Mouse (Mus musculus) T-cell, adult 66 days (primary cell): Measurements from ENCODE around the gene Nudt7. TPM values are rescaled to one million over a fixed set of nuclear protein-coding genes. Genes with fewer than 3 reads are reported as not detected.

Source experiments
- total RNA-seq, 2 experiments: library from RNA; stranded (reverse); gene quantifications; 3 replicates in 1 of 2; 4 replicates in 1 of 2; pipeline ENCODE4 v1.2.4; 2023

The Nudt7 gene
- 1 to 10 TPM; 7.3 to 8.1 TPM for total RNA-seq

DNA sequence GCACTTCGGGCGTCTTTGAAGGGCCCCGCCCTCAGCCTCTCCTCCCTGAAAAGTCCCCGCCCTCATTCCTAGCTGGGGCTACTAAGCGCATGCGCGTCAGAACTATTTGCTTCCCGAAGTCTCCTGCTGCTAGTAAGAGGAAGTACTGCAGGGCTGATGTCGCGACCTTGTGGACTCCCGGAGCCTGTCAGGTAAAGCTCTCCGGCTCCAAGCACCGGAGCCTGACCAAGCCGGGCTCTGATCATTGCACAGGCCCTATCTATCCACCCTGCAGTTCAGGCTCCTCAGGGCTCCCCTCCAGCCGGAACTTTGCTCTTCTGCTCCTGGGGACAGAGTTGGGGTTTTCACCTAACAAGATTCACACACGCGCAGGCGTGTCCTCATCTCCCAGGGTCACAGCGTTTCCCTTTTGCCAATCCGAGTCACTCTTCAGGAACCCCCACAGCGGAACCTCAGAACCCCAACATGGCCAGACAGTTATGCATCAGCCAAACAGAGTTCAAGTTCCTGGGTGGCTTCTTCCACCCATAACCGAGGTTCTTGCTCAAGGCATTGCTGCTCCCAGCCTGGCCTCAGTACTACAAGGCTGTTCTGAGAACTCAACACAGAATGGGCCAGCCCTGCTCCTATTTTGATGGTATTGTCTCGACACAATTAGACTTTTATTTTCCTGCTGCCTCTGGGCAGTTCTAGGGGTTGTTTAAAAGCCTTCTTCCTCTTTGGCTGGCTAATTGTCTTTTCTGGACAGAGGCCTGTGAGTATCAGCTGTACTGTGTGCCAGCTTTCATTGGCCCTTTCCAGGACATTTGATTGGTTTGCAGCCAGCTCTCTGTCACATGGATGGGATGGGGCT, at the start of gene Nudt7:
Gene Nudt7 (plus strand): TSS at position 48 of the 853 bp plus-strand sequence.

Other genes with a start within 250 kb of the Nudt7 start
- gene Vat1l, start 72.1 kb downstream of the Nudt7 start, total RNA-seq = not detected